Mouse (Mus musculus): Measurements from ENCODE around the gene 1700008O03Rik. TPM values are rescaled to one million over a fixed set of nuclear protein-coding genes. Genes with fewer than 3 reads are reported as not detected.
A peak's percentile ranks its signal among the peaks of the same experiment; 100 is the strongest.

The 1700008O03Rik gene
- polyA plus RNA-seq, 1 experiment, result 0.75 TPM

- 31% methylated on average over 4 of the region's 4 CpGs for WGBS
- H3K36me3 ChIP-seq (ENCODE audit: control insufficient read depth, insufficient read depth, low read length), result no peaks in the 10 kb centered on the region
- no peak for TF ChIP-seq POLR2A (IDR thresholded peaks at IDR 0.05; ENCODE audit: low read depth, low read length)
- TF ChIP-seq CTCF (conservative IDR thresholded peaks at IDR 0.05; ENCODE audit: insufficient read depth, insufficient read length, low read depth, low read length), result peak; percentile 72
- no peaks in the 10 kb centered on the region for H3K27me3 ChIP-seq (replicated peaks; ENCODE audit: control insufficient read depth, insufficient read depth, low read length)
- no peak overlapping the region for H3K27ac ChIP-seq (ENCODE audit: insufficient read depth, low read depth, low read length)
- H3K4me1 ChIP-seq (ENCODE audit: control insufficient read depth, insufficient read depth, low read length), result no peaks in the 10 kb centered on the region
- no peak overlapping the region for H3K4me3 ChIP-seq (ENCODE audit: insufficient read depth, low read depth, low read length)
- DNase-seq, result peak; percentile 34
Measured at GRCm38 (mm10) chr7:44317913-44318312, 67.7 kb downstream of the 1700008O03Rik start.

DNA sequence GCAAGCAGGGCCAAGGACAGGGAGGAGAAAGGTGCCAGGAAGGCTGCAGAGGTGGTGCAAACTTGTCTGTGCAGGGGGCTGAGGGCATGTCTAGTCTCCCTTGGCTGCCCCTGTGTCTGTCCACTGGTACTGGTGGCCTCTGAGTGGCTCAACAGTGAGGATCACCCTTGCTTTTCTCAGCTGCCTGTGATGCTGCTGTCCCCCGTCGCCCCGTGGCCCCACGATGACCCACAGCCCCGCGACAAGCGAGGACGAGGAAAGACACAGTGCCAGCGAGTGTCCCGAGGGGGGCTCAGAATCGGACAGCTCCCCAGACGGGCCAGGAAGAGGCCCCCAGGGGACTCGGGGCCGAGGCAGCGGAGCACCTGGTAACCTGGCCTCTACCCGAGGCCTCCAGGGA lies 73.1 kb downstream of the 1700008O03Rik start:
- Histone ChIP-seq H3K4me1 (ENCODE audit: control insufficient read depth, insufficient read depth, low read length) (no peaks in the 10 kb centered on the region), H3K36me3 (ENCODE audit: control insufficient read depth, insufficient read depth, low read length) (no peaks in the 10 kb centered on the region), H3K27me3 (replicated peaks; ENCODE audit: control insufficient read depth, insufficient read depth, low read length) (peaks cover 3% of the 10 kb centered on the region), H3K4me3 (ENCODE audit: insufficient read depth, low read depth, low read length) (no peak overlapping the region), H3K27ac (ENCODE audit: insufficient read depth, low read depth, low read length) (no peak overlapping the region)
- TF ChIP-seq POLR2A (IDR thresholded peaks at IDR 0.05; ENCODE audit: low read depth, low read length) (no peak), CTCF (conservative IDR thresholded peaks at IDR 0.05; ENCODE audit: insufficient read depth, insufficient read length, low read depth, low read length) (no peak)
- no peak for DNase-seq
- WGBS, result 69% methylated on average over 16 of the region's 16 CpGs

DNA sequence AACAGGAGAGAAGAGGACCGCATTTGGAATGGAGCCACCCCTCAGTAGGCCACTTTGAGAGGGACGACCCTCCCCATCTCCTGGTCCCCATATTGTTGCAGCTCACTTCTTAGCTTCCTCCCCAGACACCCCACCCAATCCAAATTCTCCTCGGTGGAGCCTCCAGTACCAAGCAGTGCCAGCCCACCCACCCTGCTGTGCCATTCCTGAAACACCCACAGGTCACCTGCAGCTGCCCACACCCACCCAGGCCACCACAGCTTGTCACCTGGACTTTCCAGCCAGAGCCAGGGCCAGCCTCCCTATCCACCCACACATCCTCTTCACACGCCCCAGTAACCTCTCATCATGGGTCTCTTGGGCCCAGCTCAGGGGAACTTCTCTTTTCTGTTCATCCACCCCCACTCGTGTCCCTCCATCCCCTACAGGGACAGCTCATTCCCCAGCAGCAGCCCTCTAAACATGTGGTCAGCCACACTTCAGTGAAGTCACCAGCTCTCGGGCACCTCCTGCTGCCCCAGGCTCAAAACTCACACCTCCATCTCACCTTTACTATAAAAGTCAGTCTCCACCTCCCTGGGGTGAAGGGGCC lies 73.8 kb downstream of the 1700008O03Rik start:
- peak; percentile 15 for DNase-seq
- Histone ChIP-seq H3K27ac (ENCODE audit: insufficient read depth, low read depth, low read length) (no peak overlapping the region), H3K4me1 (ENCODE audit: control insufficient read depth, insufficient read depth, low read length) (no peaks in the 10 kb centered on the region), H3K27me3 (replicated peaks; ENCODE audit: control insufficient read depth, insufficient read depth, low read length) (peaks cover 3% of the 10 kb centered on the region), H3K36me3 (ENCODE audit: control insufficient read depth, insufficient read depth, low read length) (no peaks in the 10 kb centered on the region), H3K4me3 (ENCODE audit: insufficient read depth, low read depth, low read length) (no peak overlapping the region)
- 12% methylated on average over 6 of the region's 6 CpGs for WGBS
- 0 out of 2 replicates have a peak, but pooled peaks have one; percentile 32 for TF ChIP-seq CTCF (conservative IDR thresholded peaks at IDR 0.05; ENCODE audit: insufficient read depth, insufficient read length, low read depth, low read length)
- no peak for TF ChIP-seq POLR2A (IDR thresholded peaks at IDR 0.05; ENCODE audit: low read depth, low read length)

DNA sequence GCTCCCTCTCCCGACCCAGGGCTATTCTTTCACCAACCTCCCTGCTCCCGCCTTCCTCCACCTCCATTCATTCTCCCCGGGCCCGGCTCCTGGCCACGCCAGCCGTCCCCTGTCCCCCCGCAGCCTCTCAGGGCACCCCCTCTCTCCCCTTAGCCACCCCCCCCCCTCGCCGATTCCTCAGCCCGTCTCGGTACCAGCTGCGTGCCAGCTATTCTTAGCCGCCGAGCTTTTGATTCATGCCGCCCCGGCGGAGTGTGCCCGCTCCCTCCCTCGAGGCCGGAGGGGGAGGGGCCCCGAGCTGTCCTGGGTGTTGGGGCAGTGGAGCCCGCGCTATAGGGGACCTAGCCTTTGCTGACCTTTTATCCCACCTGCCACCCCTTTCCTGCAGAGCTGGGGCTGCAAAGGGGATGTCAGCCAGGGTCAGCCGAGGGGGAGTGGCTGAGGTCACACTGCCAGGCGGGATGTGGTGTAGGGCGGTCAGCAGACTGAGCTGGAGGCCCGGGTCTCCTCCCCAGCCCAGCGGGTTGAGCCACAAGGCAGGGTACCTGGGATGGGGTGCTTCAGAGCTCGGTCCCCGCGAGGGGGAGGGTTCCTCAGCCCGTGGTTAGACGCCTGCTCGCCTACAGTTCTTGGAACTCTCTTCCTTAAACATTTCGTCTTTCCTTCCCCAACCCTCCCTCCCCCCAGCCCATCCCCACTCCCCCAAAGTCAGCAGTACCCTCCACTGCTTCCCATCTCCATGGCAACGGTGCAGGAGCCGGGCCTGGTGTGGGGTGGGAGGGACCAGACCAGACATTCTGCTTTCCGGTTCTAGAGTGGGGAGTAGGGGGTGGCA lies 74.5 kb downstream of the 1700008O03Rik start:
- peak overlapping the region; percentile 26; the same call in 1 of the 2 replicates for H3K4me3 ChIP-seq (ENCODE audit: insufficient read depth, low read depth, low read length)
- peaks cover 3% of the 10 kb centered on the region for H3K27me3 ChIP-seq (replicated peaks; ENCODE audit: control insufficient read depth, insufficient read depth, low read length)
- DNase-seq, result peak; percentile 20
- no peak overlapping the region for H3K27ac ChIP-seq (ENCODE audit: insufficient read depth, low read depth, low read length)
- 2% methylated on average over 38 of the region's 38 CpGs for WGBS
- H3K4me1 ChIP-seq (ENCODE audit: control insufficient read depth, insufficient read depth, low read length), result no peaks in the 10 kb centered on the region
- TF ChIP-seq POLR2A (IDR thresholded peaks at IDR 0.05; ENCODE audit: low read depth, low read length) (no peak), CTCF (conservative IDR thresholded peaks at IDR 0.05; ENCODE audit: insufficient read depth, insufficient read length, low read depth, low read length) (no peak)
- no peaks in the 10 kb centered on the region for H3K36me3 ChIP-seq (ENCODE audit: control insufficient read depth, insufficient read depth, low read length)

DNA sequence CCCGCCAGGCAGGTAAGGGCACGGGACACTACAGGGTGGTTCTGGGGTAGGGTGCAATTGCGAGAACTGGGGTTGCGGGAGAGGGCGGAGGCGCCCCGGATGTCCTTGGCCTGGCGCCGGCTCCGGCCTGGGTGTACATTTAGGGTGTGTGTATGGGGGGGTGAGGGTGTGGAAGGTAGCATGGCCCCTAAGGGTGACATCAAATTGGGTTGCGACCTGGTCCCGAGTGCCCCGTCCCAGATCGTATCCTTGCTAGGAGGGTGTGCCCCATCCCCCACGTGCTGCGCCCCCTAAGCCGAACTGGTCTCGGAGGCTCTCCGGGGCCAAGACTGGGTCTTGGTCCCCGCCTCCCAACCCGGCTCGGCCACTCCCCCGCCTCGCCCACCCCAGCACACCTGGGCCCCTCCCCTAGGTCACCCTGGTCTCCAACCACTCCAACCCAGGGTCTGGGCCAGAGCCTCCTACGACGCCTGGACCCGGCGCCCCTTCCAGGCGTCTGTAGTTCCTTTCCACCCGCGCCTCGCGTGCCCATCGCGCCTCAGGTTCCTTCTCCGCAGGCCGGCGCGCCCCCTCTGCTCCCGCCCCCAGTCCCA lies 75.2 kb downstream of the 1700008O03Rik start:
- WGBS, result 2% methylated on average over 38 of the region's 40 CpGs

More for the DNA sequence above, 75.2 kb downstream of the 1700008O03Rik start:
- Histone ChIP-seq H3K27ac (ENCODE audit: insufficient read depth, low read depth, low read length) (no peak overlapping the region), H3K4me1 (ENCODE audit: control insufficient read depth, insufficient read depth, low read length) (no peaks in the 10 kb centered on the region), H3K4me3 (ENCODE audit: insufficient read depth, low read depth, low read length) (peak overlapping the region; percentile 29; the same call in 1 of the 2 replicates), H3K36me3 (ENCODE audit: control insufficient read depth, insufficient read depth, low read length) (no peaks in the 10 kb centered on the region), H3K27me3 (replicated peaks; ENCODE audit: control insufficient read depth, insufficient read depth, low read length) (peaks cover 3% of the 10 kb centered on the region)
- peak; percentile 13 for DNase-seq
- TF ChIP-seq POLR2A (IDR thresholded peaks at IDR 0.05; ENCODE audit: low read depth, low read length) (no peak), CTCF (conservative IDR thresholded peaks at IDR 0.05; ENCODE audit: insufficient read depth, insufficient read length, low read depth, low read length) (no peak)

Other genes with a start within 250 kb of the 1700008O03Rik start
- gene Klk1b16, start 249.1 kb downstream of the 1700008O03Rik start, polyA plus RNA-seq (2012; rRNA removed), result 0.59 and 0.60 TPM in 2 replicates
- 2.0 and 2.1 TPM in 2 replicates for gene Klk1b24, start 197.6 kb downstream of the 1700008O03Rik start, polyA plus RNA-seq (2012; rRNA removed)
- gene Klk1b3, start 187.6 kb downstream of the 1700008O03Rik start, polyA plus RNA-seq (2012; rRNA removed), result 2.6 and 3.3 TPM in 2 replicates
- gene Klk1b4, start 178.4 kb downstream of the 1700008O03Rik start, polyA plus RNA-seq (2012; rRNA removed), result 0.53 and 0.91 TPM in 2 replicates
- gene Klk1b5, start 169.9 kb downstream of the 1700008O03Rik start, polyA plus RNA-seq (2012; rRNA removed), result 6.8 and 7.0 TPM in 2 replicates
- gene Klk1, start 160.5 kb downstream of the 1700008O03Rik start, polyA plus RNA-seq (2012; rRNA removed), result 4,551 and 6,375 TPM in 2 replicates
- 0.06 TPM in 1 of 2 replicates, not detected in the other for gene Gm36864, start 149.6 kb downstream of the 1700008O03Rik start, polyA plus RNA-seq (2012; rRNA removed)
- gene 1700028J19Rik, start 139.1 kb downstream of the 1700008O03Rik start, polyA plus RNA-seq (2012; rRNA removed), result 27.2 and 32.1 TPM in 2 replicates
- 39.4 and 47.9 TPM in 2 replicates for gene 2410002F23Rik, start 139.1 kb downstream of the 1700008O03Rik start, polyA plus RNA-seq (2012; rRNA removed)
- gene Acp4, start 128.4 kb downstream of the 1700008O03Rik start, polyA plus RNA-seq (2012; rRNA removed), result not detected in 2 replicates
- not detected in 2 replicates for gene Gm15517, start 124.4 kb downstream of the 1700008O03Rik start, polyA plus RNA-seq (2012; rRNA removed)
- 6.4 and 8.1 TPM in 2 replicates for gene Clec11a, start 78.9 kb downstream of the 1700008O03Rik start, polyA plus RNA-seq (2012; rRNA removed)
- gene Shank1, start 75.6 kb downstream of the 1700008O03Rik start, polyA plus RNA-seq (2012; rRNA removed), result 0.43 and 0.66 TPM in 2 replicates
- 12.0 and 12.9 TPM in 2 replicates for gene Syt3, start 1.7 kb downstream of the 1700008O03Rik start, polyA plus RNA-seq (2012; rRNA removed)
- 0.30 and 0.52 TPM in 2 replicates for gene Lrrc4b, start 43.2 kb upstream of the 1700008O03Rik start, polyA plus RNA-seq (2012; rRNA removed)
- gene Aspdh, start 79.6 kb upstream of the 1700008O03Rik start, polyA plus RNA-seq (2012; rRNA removed), result 224 and 293 TPM in 2 replicates
- 92.8 and 129 TPM in 2 replicates for gene Josd2, start 82.2 kb upstream of the 1700008O03Rik start, polyA plus RNA-seq (2012; rRNA removed)
- 298 and 346 TPM in 2 replicates for gene Emc10, start 110.7 kb upstream of the 1700008O03Rik start, polyA plus RNA-seq (2012; rRNA removed)
- gene Fam71e1, start 110.8 kb upstream of the 1700008O03Rik start, polyA plus RNA-seq (2012; rRNA removed), result 12.2 and 18.6 TPM in 2 replicates
- gene Mybpc2, start 138.8 kb upstream of the 1700008O03Rik start, polyA plus RNA-seq (2012; rRNA removed), result 0.12 and 6.4 TPM in 2 replicates
- gene Spib, start 146.3 kb upstream of the 1700008O03Rik start, polyA plus RNA-seq (2012; rRNA removed), result 0.88 and 8.3 TPM in 2 replicates
- 12.7 and 14.2 TPM in 2 replicates for gene Pold1, start 163.0 kb upstream of the 1700008O03Rik start, polyA plus RNA-seq (2012; rRNA removed)
- 136 and 159 TPM in 2 replicates for gene Nr1h2, start 168.1 kb upstream of the 1700008O03Rik start, polyA plus RNA-seq (2012; rRNA removed)
- 4,402 and 6,941 TPM in 2 replicates for gene Napsa, start 186.6 kb upstream of the 1700008O03Rik start, polyA plus RNA-seq (2012; rRNA removed)
- gene Kcnc3, start 204.8 kb upstream of the 1700008O03Rik start, polyA plus RNA-seq (2012; rRNA removed), result 19.1 and 20.6 TPM in 2 replicates

Data from kidney, adult 2 months (tissue).